Mouse (Mus musculus) ES-Bruce4 (cell line): ENCODE measurements around the gene Ak5. TPM values are rescaled to one million over a fixed set of nuclear protein-coding genes. Genes with fewer than 3 reads are reported as not detected.

Source experiments
- H3K27ac ChIP-seq: 2 replicates; pipeline ENCODE4 v1.5.1; 2012; ENCODE audit warnings: low read length, inconsistent platforms; ENCODE audit not compliant: insufficient read depth
- H3K27me3 ChIP-seq: 2 replicates; pipeline ENCODE4 v1.6.1; 2012; ENCODE audit warnings: mild to moderate bottlenecking, low read length, inconsistent platforms; ENCODE audit not compliant: control insufficient read depth, poor library complexity, insufficient read depth, severe bottlenecking
- H3K36me3 ChIP-seq: 2 replicates; pipeline ENCODE4 v1.6.1; 2012; ENCODE audit warnings: inconsistent platforms, mild to moderate bottlenecking, low read length, moderate library complexity; ENCODE audit not compliant: control insufficient read depth, poor library complexity, insufficient read depth, severe bottlenecking
- H3K4me1 ChIP-seq: one replicate; pipeline ENCODE4 v1.8.1; 2011; ENCODE audit warnings: low read length; ENCODE audit not compliant: control insufficient read depth, insufficient read depth
- H3K4me3 ChIP-seq: 2 replicates; pipeline ENCODE4 v1.5.1; 2011; ENCODE audit warnings: low read depth, mild to moderate bottlenecking, low read length
- H3K9ac ChIP-seq: 2 replicates; pipeline ENCODE4 v1.6.1; 2012; ENCODE audit warnings: low read depth, mild to moderate bottlenecking, inconsistent platforms; ENCODE audit not compliant: poor library complexity, severe bottlenecking
- H3K9me3 ChIP-seq: replicated peaks from 2 replicates; pipeline ENCODE4 v1.6.1; 2012; ENCODE audit warnings: mild to moderate bottlenecking, low read length, inconsistent platforms; ENCODE audit not compliant: control insufficient read depth, poor library complexity, insufficient read depth, severe bottlenecking
- CTCF ChIP-seq: IDR thresholded peaks from one replicate; pipeline ENCODE4 v1.8.1; 2011; ENCODE audit warnings: low read depth, low read length
- EP300 ChIP-seq: IDR thresholded peaks from 2 replicates; pipeline ENCODE4 v1.6.1; 2011; ENCODE audit warnings: low read depth, low read length; ENCODE audit not compliant: insufficient read depth
- POLR2A ChIP-seq: IDR thresholded peaks from one replicate; pipeline ENCODE4 v1.8.1; 2011; ENCODE audit warnings: low read length; ENCODE audit not compliant: insufficient read depth
- polyA plus RNA-seq: library from polyadenylated mRNA; stranded (reverse); fragments of >200 nt; gene quantifications from 2 replicates; pipeline ENCODE4 v1.2.4, GENCODE M21; 2011; ENCODE audit warnings: low read depth; ENCODE audit not compliant: missing spikeins, insufficient read depth, insufficient read length

The Ak5 gene
- polyA plus RNA-seq, 1 experiment, result 0.97 TPM

DNA sequence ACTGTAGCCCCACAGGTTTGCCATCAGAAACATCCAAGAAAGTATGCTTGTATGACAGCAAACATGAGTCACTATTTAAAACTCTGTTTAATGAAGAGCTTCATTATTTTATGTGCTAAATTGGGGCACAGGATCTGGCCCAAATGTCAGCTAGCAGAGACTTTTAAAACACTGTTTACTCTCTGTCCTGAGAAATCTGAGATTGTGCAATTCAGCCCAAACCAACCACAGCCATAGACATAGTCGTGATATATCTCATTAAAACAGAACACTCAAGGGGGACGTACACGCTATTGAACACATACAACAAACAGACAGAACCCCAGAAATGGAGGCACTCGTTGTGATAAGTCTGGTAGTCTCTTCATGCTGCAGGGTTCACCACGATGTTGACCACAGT is 177.7 kb downstream of the Ak5 start:
- no peak overlapping the region for H3K27ac ChIP-seq

DNA sequence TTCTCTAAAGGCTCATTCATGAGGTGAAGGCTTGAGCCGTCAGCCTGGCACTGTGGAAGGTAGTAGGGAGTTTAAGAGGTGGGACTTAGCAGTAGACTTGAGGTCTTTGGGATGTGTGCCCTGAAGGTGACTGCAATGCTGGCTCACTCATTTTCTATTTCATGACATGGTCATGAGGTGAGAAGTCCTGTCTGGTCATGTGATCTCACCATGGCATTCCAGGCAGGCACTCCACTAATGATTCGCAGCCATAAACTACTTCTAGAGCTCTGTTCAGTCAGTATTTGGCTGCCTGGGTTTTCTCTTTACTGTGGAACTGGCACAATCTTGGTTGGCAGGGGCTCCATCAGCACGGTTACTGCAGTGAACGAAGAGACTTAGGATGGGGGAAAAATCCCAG is 179.2 kb downstream of the Ak5 start:
- no peaks in the 10 kb centered on the region for H3K4me1 ChIP-seq
- H3K27ac ChIP-seq, result no peak overlapping the region
- no peaks in the 10 kb centered on the region for H3K36me3 ChIP-seq
- no peaks in the 10 kb centered on the region for H3K27me3 ChIP-seq
- no peaks in the 10 kb centered on the region for H3K9me3 ChIP-seq
- TF ChIP-seq CTCF (no peak), EP300 (no peak), POLR2A (no peak)
- H3K9ac ChIP-seq, result no peak overlapping the region
- no peak overlapping the region for H3K4me3 ChIP-seq

More for the DNA sequence above, 177.7 kb downstream of the Ak5 start:
- no peaks in the 10 kb centered on the region for H3K27me3 ChIP-seq
- H3K4me1 ChIP-seq, result no peaks in the 10 kb centered on the region
- no peaks in the 10 kb centered on the region for H3K36me3 ChIP-seq
- H3K4me3 ChIP-seq, result no peak overlapping the region
- H3K9me3 ChIP-seq, result no peaks in the 10 kb centered on the region
- TF ChIP-seq POLR2A, result no peak
- no peak overlapping the region for H3K9ac ChIP-seq

DNA sequence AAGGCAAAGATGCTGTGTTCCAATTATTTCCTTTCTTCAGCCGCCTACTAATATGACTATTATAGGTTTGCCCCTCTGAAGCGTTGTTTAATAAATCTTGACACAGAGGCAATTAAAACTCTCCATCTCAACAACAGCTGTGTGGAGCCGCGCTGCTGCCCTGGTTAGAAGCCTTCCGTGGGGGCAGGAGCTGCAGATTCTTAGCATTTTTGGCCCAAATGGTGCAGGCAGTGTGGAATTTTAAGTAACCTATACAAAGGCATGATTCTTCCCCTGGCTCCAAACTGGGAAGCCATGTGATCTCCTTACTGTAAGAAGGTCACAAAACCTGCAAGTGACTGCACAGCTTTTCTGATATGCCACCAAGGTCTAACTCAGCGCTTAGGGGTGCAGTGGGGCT is 184.0 kb downstream of the Ak5 start:
- no peaks in the 10 kb centered on the region for H3K27me3 ChIP-seq
- H3K27ac ChIP-seq, result no peak overlapping the region
- peaks cover 2% of the 10 kb centered on the region for H3K4me1 ChIP-seq
- TF ChIP-seq EP300 (no peak), CTCF (no peak), POLR2A (no peak)
- H3K4me3 ChIP-seq, result no peak overlapping the region
- H3K9me3 ChIP-seq, result no peaks in the 10 kb centered on the region
- no peaks in the 10 kb centered on the region for H3K36me3 ChIP-seq
- H3K9ac ChIP-seq, result no peak overlapping the region

DNA sequence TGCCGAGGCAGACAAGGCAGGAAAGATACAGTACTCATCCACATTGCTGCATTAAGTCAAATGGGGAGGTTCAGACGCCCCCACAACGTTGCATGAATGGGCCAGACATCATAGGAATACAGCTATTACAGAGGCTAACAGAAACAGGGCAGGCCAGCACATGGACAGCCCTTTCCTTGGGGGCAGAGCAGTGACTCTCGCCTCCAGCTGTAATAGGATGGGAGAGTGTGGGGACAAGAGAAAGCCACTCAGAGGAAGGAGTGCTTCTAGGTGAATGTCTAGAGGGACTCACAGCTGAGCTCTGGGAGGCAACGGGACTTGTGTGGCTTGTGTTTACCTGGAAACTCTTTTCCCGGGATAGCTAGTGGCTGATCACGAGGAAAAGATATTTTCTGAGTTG is 184.4 kb downstream of the Ak5 start:
- H3K4me3 ChIP-seq, result no peak overlapping the region
- H3K27ac ChIP-seq, result no peak overlapping the region
- TF ChIP-seq POLR2A (no peak), EP300 (no peak), CTCF (no peak)
- H3K36me3 ChIP-seq, result no peaks in the 10 kb centered on the region
- no peaks in the 10 kb centered on the region for H3K9me3 ChIP-seq
- H3K4me1 ChIP-seq, result peaks cover 2% of the 10 kb centered on the region
- H3K9ac ChIP-seq, result no peak overlapping the region
- no peaks in the 10 kb centered on the region for H3K27me3 ChIP-seq

DNA sequence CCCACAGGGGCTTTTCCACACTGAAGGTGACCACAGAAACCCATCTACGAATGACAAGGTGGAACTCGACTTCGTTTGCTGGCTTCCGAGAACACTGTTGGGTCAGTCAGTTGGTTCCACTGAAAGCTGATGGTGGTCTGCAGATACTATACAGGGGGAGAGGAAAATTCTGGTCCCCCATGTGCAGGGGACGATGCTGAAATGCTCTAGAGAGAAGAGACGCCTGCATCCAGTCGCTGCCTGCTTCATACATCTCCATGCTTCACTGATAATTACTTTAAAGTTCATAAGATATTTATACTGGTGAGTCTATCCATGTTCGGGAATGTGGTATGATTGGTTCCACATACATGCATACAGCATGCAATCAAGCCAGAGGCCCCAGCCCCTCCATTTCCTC is 186.0 kb downstream of the Ak5 start:
- Histone ChIP-seq H3K4me1 (peaks cover 2% of the 10 kb centered on the region), H3K9me3 (no peaks in the 10 kb centered on the region), H3K9ac (no peak overlapping the region), H3K36me3 (no peaks in the 10 kb centered on the region), H3K27ac (no peak overlapping the region), H3K4me3 (no peak overlapping the region), H3K27me3 (no peaks in the 10 kb centered on the region)
- TF ChIP-seq CTCF (no peak), POLR2A (no peak), EP300 (no peak)

DNA sequence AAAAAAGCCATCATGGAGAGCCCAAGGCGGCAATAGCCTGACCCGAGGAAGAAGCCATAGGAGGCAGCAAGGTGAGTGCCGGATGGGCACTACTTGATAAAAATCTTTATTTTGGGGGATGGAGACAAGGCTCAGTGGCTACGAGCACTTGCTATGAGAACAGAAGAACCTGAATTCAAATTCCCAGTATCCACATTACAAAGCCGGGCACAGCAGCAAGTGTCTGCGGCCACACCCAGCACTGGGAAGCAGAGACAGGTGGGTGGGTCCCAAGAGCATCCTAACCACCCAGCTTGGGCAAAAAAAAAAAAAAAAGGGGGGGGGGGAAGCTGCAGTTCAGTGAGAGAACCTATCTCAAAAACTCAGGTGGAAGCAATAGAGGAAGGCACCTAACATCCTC is 187.8 kb downstream of the Ak5 start:
- Histone ChIP-seq H3K27me3 (no peaks in the 10 kb centered on the region), H3K4me3 (no peak overlapping the region), H3K27ac (no peak overlapping the region), H3K4me1 (peaks cover 2% of the 10 kb centered on the region), H3K36me3 (no peaks in the 10 kb centered on the region), H3K9me3 (no peaks in the 10 kb centered on the region), H3K9ac (no peak overlapping the region)
- no peak for TF ChIP-seq POLR2A
- TF ChIP-seq CTCF, result no peak
- no peak for TF ChIP-seq EP300
